Mouse (Mus musculus) ES-Bruce4 (cell line): ENCODE measurements at regions not wholly inside any gene's neighbourhood (a gene's known extent, or its start where the extent isn't known, plus 50 kb on each side); places are given as distances from the start of the nearest gene placed in this dataset.

Source experiments
- H3K27ac ChIP-seq: 2 replicates; pipeline ENCODE4 v1.5.1; 2012; ENCODE audit warnings: low read length, inconsistent platforms; ENCODE audit not compliant: insufficient read depth
- H3K27me3 ChIP-seq: 2 replicates; pipeline ENCODE4 v1.6.1; 2012; ENCODE audit warnings: mild to moderate bottlenecking, low read length, inconsistent platforms; ENCODE audit not compliant: control insufficient read depth, poor library complexity, insufficient read depth, severe bottlenecking
- H3K36me3 ChIP-seq: 2 replicates; pipeline ENCODE4 v1.6.1; 2012; ENCODE audit warnings: inconsistent platforms, mild to moderate bottlenecking, low read length, moderate library complexity; ENCODE audit not compliant: control insufficient read depth, poor library complexity, insufficient read depth, severe bottlenecking
- H3K4me1 ChIP-seq: one replicate; pipeline ENCODE4 v1.8.1; 2011; ENCODE audit warnings: low read length; ENCODE audit not compliant: control insufficient read depth, insufficient read depth
- H3K4me3 ChIP-seq: 2 replicates; pipeline ENCODE4 v1.5.1; 2011; ENCODE audit warnings: low read depth, mild to moderate bottlenecking, low read length
- H3K9ac ChIP-seq: 2 replicates; pipeline ENCODE4 v1.6.1; 2012; ENCODE audit warnings: low read depth, mild to moderate bottlenecking, inconsistent platforms; ENCODE audit not compliant: poor library complexity, severe bottlenecking
- H3K9me3 ChIP-seq: replicated peaks from 2 replicates; pipeline ENCODE4 v1.6.1; 2012; ENCODE audit warnings: mild to moderate bottlenecking, low read length, inconsistent platforms; ENCODE audit not compliant: control insufficient read depth, poor library complexity, insufficient read depth, severe bottlenecking
- CTCF ChIP-seq: IDR thresholded peaks from one replicate; pipeline ENCODE4 v1.8.1; 2011; ENCODE audit warnings: low read depth, low read length
- EP300 ChIP-seq: IDR thresholded peaks from 2 replicates; pipeline ENCODE4 v1.6.1; 2011; ENCODE audit warnings: low read depth, low read length; ENCODE audit not compliant: insufficient read depth
- POLR2A ChIP-seq: IDR thresholded peaks from one replicate; pipeline ENCODE4 v1.8.1; 2011; ENCODE audit warnings: low read length; ENCODE audit not compliant: insufficient read depth

DNA sequence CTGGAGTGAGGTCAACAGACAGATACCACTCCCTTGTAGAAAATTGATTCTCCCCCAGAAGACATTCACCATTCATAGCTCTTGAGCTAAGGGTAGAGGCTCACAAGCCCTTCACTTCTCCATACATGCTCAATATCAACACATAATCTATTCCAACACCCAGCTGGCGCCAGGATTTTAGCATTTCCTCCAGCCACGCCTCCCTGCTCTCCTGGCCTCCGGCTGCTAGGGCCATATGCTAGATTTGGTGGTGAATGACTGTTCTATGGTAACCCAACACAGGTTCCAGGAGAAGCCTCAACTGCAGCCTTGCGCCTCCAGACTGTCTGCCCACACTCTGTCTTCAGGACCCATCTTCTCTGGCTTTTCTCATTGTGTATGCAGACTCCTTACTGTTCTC is 197.9 kb downstream of the Gm11011 start:
- Histone ChIP-seq H3K27ac (no peak overlapping the region), H3K9ac (no peak overlapping the region), H3K27me3 (no peaks in the 10 kb centered on the region), H3K36me3 (no peaks in the 10 kb centered on the region), H3K4me3 (no peak overlapping the region), H3K4me1 (no peaks in the 10 kb centered on the region), H3K9me3 (no peaks in the 10 kb centered on the region)
- no peak for TF ChIP-seq POLR2A
- TF ChIP-seq CTCF: no peak
- TF ChIP-seq EP300: no peak

DNA sequence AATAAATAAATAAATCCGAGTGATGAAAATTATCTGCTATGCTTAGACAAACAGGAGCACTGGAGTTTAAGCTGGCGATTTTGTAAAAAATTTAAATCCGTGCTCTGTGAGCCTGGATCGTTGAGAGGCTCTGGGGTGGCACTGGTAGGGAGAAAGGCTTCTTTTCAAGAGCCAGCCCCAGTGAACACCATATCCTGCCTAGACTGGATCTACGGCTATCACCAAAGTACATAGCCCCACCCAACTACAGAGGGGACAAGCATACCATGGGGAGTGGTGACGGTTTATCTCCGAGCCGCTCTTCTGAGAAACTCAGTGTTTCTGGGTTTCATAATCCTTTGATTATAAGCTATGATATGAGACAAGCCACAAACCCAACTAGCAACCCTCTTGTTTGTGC is 199.0 kb downstream of the Gm11011 start:
- 0 out of 2 replicates have a peak, but pooled peaks cover 2% of the 10 kb centered on the region for H3K9me3 ChIP-seq
- no peaks in the 10 kb centered on the region for H3K36me3 ChIP-seq
- no peaks in the 10 kb centered on the region for H3K27me3 ChIP-seq
- TF ChIP-seq POLR2A (no peak), CTCF (no peak)
- H3K27ac ChIP-seq: no peak overlapping the region
- no peak overlapping the region for H3K9ac ChIP-seq
- no peaks in the 10 kb centered on the region for H3K4me1 ChIP-seq
- no peak overlapping the region for H3K4me3 ChIP-seq

DNA sequence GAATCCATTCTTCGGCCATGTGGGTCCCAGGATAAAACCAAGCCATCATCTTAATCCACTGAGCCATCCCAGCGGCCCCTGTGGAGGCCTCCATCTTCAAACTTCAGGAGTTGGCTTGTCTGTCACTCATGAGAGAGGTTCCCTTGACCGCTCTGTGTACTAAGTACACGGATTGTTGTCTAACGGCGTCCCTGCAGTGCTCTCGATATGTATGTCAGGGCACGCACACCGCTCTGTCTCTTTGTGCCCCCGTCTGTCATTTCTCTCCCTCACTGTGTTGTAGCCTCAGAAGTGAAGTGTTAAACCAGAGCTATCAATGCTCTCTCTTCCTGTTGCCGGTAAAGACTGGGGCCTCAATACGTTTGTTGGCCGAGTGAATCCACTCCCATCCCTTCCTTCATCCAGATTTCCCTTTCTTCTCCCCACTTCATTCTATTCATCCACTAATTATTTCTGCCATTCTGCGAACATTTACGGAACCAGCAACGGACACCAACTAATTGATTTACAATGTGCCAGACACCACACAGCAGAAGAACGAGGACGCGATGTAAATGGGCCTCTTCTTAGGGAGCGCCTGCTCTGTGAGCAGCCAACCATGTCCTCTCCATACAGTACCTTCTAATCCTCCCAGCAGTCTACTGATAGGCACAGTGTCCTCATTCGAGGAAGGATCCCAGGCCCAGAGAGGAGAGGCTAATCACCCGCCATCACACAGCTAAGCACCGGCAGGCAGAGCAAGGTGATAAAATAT is 199.6 kb downstream of the Gm11011 start:
- H3K4me3 ChIP-seq: no peak overlapping the region
- 0 out of 2 replicates have a peak, but pooled peaks cover 2% of the 10 kb centered on the region for H3K9me3 ChIP-seq
- no peak overlapping the region for H3K27ac ChIP-seq
- no peaks in the 10 kb centered on the region for H3K4me1 ChIP-seq
- H3K9ac ChIP-seq: no peak overlapping the region
- H3K36me3 ChIP-seq: no peaks in the 10 kb centered on the region
- no peaks in the 10 kb centered on the region for H3K27me3 ChIP-seq
- no peak for TF ChIP-seq CTCF
- no peak for TF ChIP-seq EP300
- no peak for TF ChIP-seq POLR2A

DNA sequence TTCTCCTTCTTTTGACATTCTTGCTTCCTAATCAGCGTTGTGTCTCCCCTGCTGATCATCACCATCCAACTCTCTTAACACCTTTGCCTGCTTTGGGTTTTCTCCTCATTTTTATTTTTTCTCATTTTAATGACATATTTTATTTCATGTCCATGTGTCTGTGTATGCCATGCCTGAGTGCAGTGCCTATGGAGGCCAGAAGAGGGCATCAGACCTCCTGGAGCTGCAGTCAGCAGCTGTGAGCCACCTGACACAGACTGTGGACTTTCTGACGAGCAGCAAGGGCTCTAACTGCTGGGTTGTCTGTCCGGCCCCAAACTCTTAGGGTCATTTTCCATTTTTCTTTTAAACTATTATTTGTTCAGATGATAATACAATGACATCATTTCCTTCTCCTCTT is 203.8 kb downstream of the Gm11011 start:
- TF ChIP-seq CTCF (peak; percentile 5), EP300 (no peak)
- H3K27ac ChIP-seq: no peak overlapping the region
- H3K36me3 ChIP-seq: no peaks in the 10 kb centered on the region
- no peak overlapping the region for H3K9ac ChIP-seq
- peaks cover 2% of the 10 kb centered on the region; the same call in 1 of the 2 replicates for H3K9me3 ChIP-seq
- H3K4me3 ChIP-seq: no peak overlapping the region
- H3K27me3 ChIP-seq: no peaks in the 10 kb centered on the region
- H3K4me1 ChIP-seq: no peaks in the 10 kb centered on the region

DNA sequence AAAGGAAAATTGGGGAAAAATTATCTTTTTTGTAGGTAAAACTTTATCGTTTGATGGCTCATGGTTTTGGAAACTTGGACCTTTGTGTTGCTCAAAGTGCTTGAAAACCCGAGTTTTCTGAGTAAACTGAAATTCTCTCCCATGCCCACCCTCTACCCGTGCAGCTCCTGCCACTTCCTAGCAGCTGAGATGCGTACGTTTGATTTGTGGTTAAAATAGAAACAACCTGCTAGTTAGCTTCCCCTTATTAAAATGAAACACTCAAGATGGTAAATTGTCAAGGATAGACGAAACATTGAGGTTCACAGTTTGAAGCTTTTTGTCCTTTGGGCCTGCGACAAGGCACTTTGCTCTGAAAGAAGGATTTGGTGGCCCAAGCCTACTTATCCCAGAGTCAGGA is 214.5 kb downstream of the Gm11011 start:
- no peaks in the 10 kb centered on the region for H3K27me3 ChIP-seq
- no peak for TF ChIP-seq POLR2A
- TF ChIP-seq EP300: no peak
- no peak for TF ChIP-seq CTCF

DNA sequence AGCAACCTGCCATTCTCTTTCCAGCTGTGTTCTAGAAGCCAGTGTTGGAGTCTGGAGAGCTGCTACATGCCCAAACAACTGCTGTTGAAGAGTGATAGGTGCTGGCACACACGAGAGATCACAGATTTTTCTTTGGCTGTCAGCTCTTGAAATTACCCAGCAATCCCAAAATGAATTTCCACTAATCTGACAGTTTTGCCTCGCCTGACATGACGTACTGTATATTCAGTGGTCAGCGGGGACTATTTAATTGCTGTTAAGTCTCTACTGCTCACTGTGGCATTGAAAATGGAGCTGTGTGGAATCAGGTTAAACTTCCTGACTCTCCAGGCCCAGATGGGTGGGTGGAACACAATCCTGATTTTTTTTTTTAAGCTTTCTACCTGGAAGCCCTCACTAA is 222.5 kb downstream of the Gm11011 start:
- no peaks in the 10 kb centered on the region for H3K36me3 ChIP-seq
- no peak for TF ChIP-seq CTCF
- no peak for TF ChIP-seq EP300
- no peak for TF ChIP-seq POLR2A
- no peaks in the 10 kb centered on the region; the same call in 1 of the 2 replicates for H3K9me3 ChIP-seq

More for the DNA sequence above, 214.5 kb downstream of the Gm11011 start:
- Histone ChIP-seq H3K36me3 (no peaks in the 10 kb centered on the region), H3K4me3 (no peak overlapping the region), H3K4me1 (no peaks in the 10 kb centered on the region), H3K9me3 (peaks cover 3% of the 10 kb centered on the region), H3K27ac (no peak overlapping the region), H3K9ac (no peak overlapping the region)

More for the DNA sequence above, 222.5 kb downstream of the Gm11011 start:
- Histone ChIP-seq H3K27me3 (no peaks in the 10 kb centered on the region), H3K4me1 (no peaks in the 10 kb centered on the region), H3K27ac (no peak overlapping the region), H3K9ac (no peak overlapping the region), H3K4me3 (no peak overlapping the region)
